Mouse (Mus musculus) heart, postnatal 25 days (tissue): ENCODE results near the gene Paics. TPM values are rescaled to one million over a fixed set of nuclear protein-coding genes. Genes with fewer than 3 reads are reported as not detected.
A peak's percentile ranks its signal among the peaks of the same experiment; 100 is the strongest.
"Not testable (repeated sequence)": the region's sequence is repeated elsewhere in the genome, so short reads cannot be mapped to it uniquely, and the experiment has no call there.

Source experiments
- DNase-seq: peaks from one replicate; pipeline ENCODE4 v3.0.0; 2022; ENCODE audit warnings: low spot score
- intact Hi-C: fragments of 180-260 bp; cut with DNase I; formaldehyde crosslinking; loops from one replicate; pipeline ENCODE4 v1.15.1; 2025
- total RNA-seq, 2 experiments: library from RNA; stranded (reverse); gene quantifications; 2 replicates each; pipeline ENCODE4 v1.2.3; 2021

Paics gene
- total RNA-seq, 2 experiments from 2014 or later, result 138 to 159 TPM

DNA sequence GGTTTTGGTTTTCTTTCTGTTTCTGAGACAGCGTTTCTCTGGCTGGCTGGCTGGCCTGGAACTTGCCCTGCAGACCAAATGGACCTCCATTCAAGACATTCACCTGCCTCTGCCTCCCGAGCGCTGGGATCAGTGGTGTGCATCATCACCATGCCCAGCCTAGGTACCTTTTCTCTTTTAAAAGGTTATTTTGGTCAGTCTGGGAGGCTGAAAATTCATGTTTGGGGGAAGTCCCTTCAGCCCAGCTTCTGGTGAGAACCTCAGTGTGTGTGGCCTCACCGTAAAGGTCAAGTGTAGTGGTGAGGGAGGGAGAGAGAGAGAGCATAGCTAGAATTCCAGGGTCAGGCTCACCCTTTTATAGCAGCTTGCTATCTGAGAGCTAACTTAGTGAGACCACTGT lies 3.3 kb upstream of the Paics start:
- intact Hi-C loops, result no loop called here
- no peak for DNase-seq

DNA sequence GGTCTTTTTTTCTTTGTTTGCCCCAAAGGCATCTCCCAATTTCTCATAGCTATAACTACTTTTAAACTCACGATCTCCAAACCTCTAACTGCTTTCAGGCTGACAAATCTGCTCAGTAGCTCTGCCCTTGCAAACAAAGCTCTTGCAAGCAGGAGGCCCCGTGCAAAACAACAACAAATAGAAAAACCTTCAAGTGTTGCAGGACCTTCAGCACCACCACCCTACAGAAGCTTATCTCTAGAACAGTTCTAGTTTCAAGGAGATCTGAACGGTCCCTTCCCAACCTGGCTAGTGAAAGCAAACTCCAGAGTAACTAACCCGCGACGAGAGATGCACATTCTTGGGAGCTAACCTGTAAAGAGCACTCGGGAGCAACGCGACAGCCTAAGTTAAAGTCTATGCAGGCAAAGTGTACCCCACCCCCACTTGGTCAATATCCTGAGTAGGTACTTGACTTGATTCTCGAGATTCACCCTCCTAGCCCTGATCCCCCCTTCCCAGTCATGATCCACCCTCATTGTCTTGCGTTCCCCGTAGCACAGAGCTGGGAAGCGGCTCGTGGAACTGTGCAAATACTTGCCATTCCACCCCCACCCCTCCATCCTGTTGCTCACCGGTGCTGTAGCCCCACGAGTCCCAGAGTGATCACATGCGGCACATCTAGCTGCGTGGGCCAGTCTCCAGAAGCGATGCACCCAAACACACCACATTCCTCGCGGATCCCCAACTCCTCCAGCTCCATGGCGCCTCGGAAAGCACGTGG lies 583 bp upstream of the Paics start:
- intact Hi-C loops, result loop anchor here (1.0 to 2.0 kb wide), 2 partner anchors 24 to 45 kb away; partner anchors contain the start of genes Aasdh and Srp72

DNA sequence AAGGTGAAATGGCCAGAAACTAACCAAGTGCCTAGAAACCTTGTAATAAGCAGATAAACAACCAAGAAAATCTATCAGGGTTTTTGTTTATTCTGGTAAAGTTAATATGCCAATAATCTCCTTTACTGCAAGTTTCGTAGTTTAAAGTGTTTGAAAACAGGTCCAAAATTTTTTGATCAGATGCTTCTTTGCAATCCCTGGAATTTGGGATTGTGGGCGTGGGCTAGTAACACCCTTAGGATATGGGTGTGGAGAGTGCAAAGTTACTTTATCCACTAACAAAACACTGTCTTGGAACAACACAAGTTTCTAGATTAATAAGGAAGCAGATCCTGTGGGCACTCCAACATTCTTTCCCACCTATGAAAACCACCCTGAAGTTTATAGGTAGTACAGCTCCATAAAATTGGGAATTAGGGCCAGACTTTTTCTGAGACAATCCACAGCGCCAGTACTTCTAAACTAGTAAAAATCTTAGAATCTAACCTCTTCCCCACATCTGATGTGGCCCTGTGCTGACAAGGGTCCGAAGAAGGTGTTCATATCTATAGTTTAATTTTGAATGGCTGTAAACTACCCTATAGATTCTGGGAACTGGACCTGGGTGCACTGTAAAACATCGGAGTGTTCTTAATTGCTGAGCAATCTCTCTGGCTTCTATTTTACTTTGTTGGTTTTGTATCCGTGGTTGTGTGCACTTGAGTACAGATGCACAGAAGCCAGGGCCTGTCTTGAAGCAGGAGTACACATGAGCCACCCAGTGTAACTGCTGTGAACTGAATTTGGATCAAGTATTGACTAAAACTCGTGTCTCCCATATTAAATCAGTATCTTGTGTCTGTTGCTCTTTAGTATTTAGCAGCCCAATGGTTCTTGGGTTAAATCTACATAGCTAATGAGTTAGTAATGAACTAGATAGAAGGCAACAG lies 1.3 kb downstream of the Paics start:
- no peak for DNase-seq

More for the DNA sequence above, 583 bp upstream of the Paics start:
- no peak for DNase-seq

DNA sequence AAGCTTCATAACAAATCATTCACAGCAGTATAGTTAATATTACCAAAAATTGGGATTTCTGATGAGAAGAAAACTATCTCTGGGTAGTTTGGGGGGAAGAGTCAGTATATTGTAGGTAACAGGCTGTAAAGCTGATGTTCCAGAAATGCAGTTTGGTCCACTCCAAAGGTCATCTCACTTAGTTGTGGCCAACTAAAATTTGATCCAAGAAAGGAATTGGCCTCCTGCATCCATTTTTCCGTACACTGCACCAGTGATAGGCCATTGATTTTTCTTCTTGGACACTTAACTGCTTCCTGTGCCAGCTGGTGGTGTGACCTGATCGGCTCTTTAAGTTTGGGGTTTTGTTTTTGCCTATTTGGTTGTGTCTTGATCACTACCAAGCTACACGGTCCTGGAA lies 2.7 kb downstream of the Paics start:
- intact Hi-C loops, result no loop called here
- no peak for DNase-seq

More for the DNA sequence above, 1.3 kb downstream of the Paics start:
- intact Hi-C loops, result no loop called here

DNA sequence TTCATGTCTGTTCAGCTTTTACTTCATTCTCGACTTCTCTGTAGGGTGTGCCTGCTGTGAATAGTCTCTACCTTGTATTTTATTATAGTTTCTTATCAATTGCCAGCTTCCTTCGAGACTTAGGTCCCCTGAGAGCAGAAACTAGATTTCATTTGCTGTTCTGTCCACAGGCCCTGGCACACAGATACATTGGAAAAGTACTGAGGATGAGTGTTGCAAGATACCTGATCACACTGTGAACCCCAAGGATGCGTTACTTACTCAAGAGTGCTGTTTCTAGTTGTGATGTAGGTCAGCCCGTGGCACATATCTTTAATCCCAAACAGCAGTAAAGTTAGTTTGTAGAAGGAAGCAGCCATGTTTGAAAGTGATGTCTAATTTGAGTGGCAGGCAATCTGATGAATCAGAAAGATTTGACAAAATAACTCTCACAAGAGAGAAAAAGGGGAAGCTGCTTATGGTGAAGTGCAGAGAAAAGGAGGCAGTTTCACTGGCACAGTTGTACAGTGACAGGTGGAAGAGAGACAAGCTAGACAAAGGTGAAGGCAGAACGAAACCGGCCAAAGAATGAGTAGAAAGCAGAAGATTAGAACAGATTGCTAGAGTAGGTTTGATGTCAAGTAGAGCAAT lies 3.3 kb downstream of the Paics start:
- no peak for DNase-seq
- intact Hi-C loops, result no loop called here

DNA sequence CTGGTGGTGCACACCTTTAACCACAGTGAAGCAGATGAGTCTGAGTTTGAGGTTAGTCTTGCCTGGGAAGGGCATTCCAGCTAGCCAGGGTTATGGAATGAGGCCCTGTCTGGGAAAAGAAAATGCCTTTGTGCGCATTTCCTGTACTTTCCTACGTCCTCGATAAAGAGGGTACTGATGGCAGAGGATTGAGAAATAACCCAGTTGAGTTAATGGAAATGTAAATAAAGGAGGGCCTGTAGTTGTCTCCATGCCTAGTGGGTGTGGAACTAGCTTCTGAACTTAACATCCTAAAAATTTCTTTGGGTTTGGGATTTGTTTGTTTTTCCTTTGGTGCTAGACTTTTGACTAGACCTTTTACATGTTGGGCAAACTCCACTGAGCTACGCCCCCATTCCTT lies 4.4 kb downstream of the Paics start:
- no peak for DNase-seq
- intact Hi-C loops, result no loop called here

DNA sequence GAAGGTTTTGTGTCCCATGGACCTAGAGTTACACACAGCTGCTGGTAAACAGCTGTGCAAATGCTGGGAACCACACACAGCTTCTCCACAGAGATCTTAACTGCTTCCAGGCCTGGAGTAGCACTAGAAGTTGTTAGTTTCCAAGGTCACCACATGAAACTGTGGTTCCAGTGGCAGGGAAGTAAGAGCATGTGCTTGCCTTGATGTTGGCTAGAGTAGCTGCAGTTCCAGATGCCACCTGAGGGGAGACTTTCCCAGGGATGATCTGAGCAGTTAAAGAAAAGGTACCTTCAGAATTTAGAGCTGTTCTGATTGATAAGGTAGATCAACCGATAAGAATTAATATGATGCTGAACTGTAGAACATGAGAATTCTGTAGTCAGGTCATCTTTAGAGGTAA lies 6.8 kb downstream of the Paics start:
- DNase-seq, result no peak
- intact Hi-C loops, result no loop called here

DNA sequence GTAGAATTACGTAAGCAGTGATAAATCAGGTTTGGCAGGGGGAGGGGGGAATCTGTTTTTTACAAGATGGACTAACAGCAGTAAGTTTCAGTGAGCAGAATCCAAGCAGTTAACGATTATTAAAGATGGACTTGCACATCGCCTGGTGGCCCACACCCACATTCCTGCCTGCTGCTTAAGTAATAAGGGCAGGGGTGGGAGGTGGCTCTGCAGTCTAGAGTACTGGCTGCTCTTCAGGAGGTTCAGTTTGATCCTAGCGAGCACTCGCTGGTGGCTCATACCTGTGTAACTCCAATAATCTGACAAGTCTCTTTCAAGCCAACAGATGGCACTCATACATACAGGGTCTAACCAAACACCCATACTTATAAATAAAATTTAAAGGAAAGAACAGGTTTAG lies 8.5 kb downstream of the Paics start:
- DNase-seq, result no peak
- intact Hi-C loops, result no loop called here

DNA sequence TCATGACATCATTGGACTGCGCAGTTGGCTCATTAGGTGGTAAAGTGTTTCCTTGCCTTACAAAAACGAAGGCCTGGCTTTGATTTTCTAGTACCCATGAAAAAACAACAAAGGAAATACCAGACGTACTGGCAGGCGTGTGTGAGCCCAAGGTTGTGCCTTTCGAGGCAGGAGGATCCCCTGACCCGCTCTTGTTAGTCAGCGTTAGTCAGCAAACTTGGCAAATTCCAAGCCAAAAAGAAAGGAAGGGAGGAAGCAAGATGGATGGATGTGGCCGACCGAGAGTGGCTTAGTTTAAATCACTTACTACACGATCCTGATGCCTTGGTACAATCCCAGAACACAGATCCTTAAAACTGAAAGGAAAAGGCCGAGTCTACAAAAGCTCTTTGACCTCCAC lies 11.4 kb downstream of the Paics start:
- intact Hi-C loops, result no loop called here

DNA sequence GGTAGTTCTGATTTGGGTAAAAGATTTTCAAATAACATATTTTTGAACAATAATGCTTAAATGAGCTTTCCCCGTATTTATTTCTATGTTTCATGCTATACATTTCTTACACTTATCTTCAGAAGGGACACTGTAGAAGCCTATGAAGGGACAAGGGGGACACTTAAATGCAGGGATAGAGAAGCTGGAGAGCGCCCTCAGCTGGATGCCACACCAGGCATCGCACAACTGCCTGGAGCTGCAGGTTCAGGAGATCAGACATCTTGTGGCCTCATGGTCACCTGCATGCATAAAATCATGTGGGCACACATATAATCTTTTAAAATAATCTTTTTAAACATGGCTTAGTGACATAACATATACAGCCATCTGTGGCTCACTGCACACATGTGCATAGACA lies 13.5 kb downstream of the Paics start:
- intact Hi-C loops, result no loop called here
- DNase-seq, result no peak

More for the DNA sequence above, 11.4 kb downstream of the Paics start:
- DNase-seq, result no peak

DNA sequence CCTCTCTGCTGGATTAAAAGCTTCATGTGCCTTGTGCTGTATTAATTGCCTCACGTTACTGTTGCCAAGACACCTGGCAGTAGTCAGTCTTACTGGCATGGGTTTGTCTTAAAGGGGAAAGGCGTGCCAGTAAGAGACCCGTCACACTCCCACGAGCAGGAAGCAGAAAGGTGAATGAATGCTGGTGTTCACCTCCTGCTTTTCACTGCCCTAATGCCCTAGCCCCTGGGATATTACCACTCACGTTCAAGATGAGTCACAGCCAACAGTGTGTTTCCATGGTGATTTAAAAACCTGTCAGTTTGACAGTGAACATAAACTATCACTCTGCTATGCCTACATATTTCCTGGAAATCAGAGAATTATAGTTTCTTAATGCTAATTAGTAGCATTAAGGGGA lies 18.1 kb downstream of the Paics start:
- no peak for DNase-seq
- intact Hi-C loops, result no loop called here

DNA sequence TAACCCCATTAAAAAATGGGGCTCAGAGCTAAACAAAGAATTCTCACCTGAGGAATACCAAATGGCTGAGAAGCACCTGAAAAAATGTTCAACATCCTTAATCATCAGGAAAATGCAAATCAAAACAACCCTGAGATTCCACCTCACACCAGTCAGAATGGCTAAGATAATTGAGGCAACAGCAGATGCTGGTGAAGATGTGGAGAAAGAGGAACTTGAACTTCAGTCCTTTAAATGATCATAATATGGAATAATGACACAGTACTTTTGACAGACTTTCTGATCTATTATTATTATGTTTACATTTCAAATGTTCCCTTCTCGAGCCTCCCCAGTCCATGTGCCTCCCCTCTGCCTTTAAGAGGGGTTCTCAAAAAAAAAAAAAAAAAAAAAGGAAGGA lies 20.0 kb downstream of the Paics start:
- intact Hi-C loops, result loop anchor here (5.0 kb wide), 1 partner anchor 64 kb away; the partner anchor contains the start of gene Aasdh
- DNase-seq, result not testable (repeated sequence)

DNA sequence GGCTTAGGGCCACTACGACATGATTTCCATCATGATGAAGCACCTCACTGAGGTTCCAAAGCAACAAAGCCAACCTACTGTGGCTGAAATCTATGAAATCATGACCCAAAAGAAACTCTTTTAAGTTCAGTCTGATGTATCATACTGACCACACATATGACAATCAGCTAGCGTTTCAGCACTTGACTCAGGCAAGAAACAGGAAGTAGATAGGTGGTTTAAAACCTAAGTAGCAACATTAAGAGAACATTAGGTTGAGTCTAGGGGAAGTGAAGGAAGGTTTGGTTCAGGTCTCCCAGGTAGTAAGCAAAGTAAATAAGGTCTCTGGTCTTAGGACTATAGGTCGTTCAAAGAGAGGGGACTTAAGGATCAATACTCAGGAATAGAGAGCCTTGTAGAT lies 22.4 kb downstream of the Paics start:
- DNase-seq, result no peak
- intact Hi-C loops, result loop anchor here (5.0 kb wide), 1 partner anchor 66 kb away; the partner anchor contains the start of gene Aasdh

DNA sequence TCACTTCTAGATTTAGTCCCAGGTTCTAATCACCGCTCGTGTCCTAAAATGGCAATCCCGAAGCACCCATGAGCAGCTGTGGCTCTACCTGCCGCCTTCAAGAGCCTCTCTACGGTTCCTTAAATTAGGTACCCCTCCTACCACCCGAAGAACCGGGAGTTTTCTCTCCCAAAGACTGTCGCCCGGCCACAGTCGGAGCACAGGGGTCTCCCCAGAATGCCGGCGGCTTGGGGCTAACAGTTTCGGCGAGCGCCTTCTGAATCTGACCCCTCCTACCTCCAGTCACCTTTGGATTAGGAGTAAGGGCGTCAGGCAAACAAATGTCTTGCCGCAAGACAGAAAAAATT lies 23.1 kb downstream of the Paics start:
- DNase-seq, result no peak
- intact Hi-C loops, result loop anchor here (2.0 to 5.0 kb wide), 2 partner anchors 23 to 67 kb away; partner anchors contain the start of genes Aasdh, Paics and Ppat

DNA sequence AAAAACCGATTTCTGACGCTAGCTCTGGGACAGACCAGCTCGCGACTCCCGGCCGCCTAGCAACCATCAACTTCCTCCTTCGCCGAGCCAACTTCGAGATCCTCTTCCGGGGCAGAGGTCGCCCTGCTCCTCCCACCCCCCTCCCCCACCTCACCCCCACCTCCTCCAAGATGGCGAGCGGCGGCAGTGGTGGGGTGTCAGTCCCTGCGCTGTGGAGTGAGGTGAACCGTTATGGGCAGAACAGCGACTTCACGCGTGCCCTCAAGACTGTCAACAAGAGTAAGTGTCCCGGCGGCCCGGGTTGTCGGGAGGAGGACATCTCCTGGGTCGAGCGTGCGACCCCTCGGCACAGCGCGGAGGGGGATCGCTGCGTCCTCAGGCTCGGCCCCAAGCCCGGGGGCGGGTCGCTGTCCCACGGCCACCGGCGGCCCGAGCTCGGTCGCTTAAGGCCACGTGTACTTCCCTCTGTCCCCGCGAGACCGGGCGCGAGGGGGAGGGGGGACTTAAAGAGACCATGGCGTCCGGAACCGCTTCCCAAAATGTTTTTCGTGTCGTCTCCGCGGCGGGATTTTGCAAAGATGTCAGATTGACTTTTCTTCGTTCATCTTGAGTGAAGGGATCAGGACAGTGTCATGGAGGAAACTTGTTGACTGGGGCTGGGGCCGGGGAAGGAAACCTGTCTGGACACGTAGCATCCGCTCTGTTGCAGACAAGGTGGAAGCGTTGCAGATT lies 23.6 kb downstream of the Paics start, which contains the start of gene Srp72:
Gene Srp72 (plus strand): TSS at position 130 of the 732 bp plus-strand sequence.
- DNase-seq, result peak; percentile 62
- intact Hi-C loops, result loop anchor here (2.0 to 5.0 kb wide), 2 partner anchors 24 to 67 kb away; partner anchors contain the start of genes Aasdh, Paics and Ppat

DNA sequence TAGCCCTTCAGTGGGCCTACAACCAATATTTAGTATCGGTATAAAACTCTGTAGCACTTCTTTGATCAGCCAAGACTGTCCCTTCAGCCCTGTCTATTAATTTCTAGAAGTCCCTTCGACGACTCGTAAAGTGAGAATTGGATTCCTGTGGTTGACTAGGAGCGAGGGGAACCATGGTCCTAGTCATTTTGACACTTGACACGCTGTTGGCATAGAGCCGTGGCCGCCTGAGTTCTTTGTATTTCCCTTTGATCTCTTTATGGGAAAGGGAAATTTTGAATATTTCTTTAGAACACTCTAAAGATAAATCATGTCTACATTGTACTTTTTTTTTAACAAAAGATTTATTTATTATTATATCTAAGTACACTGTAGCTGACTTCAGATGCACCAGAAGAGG lies 24.6 kb downstream of the Paics start:
- DNase-seq, result no peak
- intact Hi-C loops, result loop anchor here (2.0 kb wide), 1 partner anchor 25 kb away; the partner anchor contains the start of genes Paics and Ppat

DNA sequence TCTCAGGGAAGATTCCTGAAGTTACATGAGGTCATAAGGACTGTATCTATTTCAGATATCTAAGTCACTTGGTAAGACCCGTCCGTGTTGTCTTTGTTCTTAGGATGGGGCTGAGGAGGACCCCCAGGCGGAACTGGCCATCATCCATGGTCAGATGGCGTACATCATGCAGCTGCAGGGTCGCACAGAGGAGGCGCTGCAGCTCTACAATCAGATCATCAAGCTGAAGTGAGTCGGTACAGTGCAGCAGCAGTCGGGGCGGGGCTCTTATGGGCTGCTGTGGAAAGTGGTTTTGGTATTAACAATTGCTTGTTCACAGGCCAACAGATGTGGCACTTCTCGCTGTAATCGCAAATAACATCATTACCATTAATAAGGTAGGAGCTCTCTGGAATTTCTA lies 32.9 kb downstream of the Paics start:
- intact Hi-C loops, result no loop called here

DNA sequence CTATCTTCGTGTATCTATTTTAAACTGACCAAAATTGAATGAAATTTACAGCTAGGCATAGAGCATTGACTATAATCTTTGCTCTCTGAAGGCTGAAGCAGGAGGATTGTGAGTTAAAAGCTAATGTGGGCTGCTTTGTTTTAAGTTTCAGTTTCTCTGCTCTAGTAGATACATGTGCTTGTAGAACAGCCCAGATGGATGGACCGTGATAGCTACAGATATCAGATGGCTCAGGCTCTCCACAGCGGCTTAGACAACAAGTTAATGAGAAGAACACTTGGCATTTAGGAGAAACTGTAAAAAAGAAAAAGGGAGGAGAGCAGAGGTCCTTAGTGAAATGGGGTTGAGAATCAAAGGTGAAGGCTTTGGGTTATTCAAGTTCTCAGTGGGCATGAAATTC lies 39.7 kb downstream of the Paics start:
- intact Hi-C loops, result no loop called here

More for the DNA sequence above, 32.9 kb downstream of the Paics start:
- DNase-seq, result no peak

DNA sequence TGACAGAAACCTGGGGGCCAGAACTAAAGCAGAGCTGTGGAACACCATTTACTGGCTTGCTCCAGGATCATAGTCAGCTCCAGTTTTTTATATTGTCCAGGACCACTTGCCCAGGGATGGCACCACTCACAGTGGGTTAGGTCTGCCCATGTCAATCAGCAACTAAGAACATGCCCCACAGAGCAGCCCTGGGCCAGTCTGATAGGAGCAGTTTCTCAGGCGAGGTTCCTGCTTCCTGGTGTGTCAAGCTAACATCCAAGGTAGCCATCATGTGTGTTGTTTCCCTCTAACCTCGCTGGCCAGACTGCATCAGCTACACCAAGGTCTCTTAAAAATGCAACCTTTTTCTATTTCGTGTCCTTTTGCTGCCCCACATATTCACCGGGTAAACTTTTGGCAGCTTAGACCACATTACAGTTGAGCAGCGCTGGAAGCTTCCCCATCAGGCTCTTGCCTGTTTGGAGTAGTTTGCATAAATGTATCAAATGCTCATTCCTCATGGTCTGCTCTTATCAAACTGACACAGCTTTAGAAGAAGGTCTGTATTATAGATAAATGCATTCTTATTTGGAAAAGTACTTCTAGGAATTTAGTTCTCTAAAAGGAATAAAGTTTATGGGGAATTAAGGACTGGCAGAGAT lies 42.2 kb downstream of the Paics start:
- intact Hi-C loops, result no loop called here
- no peak for DNase-seq

More for the DNA sequence above, 39.7 kb downstream of the Paics start:
- no peak for DNase-seq
